Mouse (Mus musculus): Measurements from ENCODE around the gene Rab7b.

DNA sequence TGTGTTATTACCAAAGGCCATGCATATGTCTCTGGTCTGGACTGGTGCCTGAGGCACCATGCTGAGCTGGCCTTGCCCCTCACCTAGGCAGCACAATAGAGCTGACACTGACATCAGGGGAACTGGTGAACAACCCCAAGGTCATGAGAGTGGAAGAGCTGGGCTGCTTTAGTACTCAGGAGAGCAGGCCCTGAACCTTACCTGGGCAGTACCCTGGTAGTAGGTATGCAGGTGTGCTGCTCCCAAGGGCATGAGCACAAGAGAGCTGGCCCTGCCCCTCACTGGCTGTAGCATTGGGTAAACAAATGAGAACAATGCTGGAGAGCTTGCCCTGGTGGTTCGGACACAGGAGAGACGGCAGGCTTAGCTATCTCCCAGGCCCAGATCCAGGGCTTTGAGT is 6.8 kb downstream of the Rab7b start:
- TF ChIP-seq POLR2A (IDR thresholded peaks at IDR 0.05; ENCODE audit: borderline replicate concordance, extremely low read depth, insufficient read depth, insufficient read length, poor library complexity, severe bottlenecking), result no peak
- TF ChIP-seq CTCF (IDR thresholded peaks at IDR 0.05; ENCODE audit: borderline replicate concordance, extremely low read depth, insufficient read depth, insufficient read length), result no peak
